Mouse (Mus musculus) hindbrain, embryonic 16.5 days (tissue): ENCODE measurements around the gene Tenm3. TPM values are rescaled to one million over a fixed set of nuclear protein-coding genes. Genes with fewer than 3 reads are reported as not detected.
A peak's percentile ranks its signal among the peaks of the same experiment; 100 is the strongest.

ENCODE experiments used
- ATAC-seq: fragments of 200-750 bp; cut with Nextera tagmentation; 2 replicates; pipeline ENCODE4 v1.8.0; 2017; ENCODE audit warnings: moderate TSS enrichment, moderate library complexity
- H3K27ac ChIP-seq: fragments of 300-500 bp; sonication (generic); 2 replicates; pipeline ENCODE4 v1.5.1; 2014; ENCODE audit warnings: low read depth, mild to moderate bottlenecking, control low read depth, low read length, moderate library complexity
- H3K27me3 ChIP-seq: fragments of 300-500 bp; sonication (generic); replicated peaks from 2 replicates; pipeline ENCODE4 v1.6.1; 2014; ENCODE audit warnings: low read length; ENCODE audit not compliant: control insufficient read depth, insufficient read depth
- H3K36me3 ChIP-seq: fragments of 300-500 bp; sonication (generic); 2 replicates; pipeline ENCODE4 v1.6.1; 2014; ENCODE audit warnings: mild to moderate bottlenecking, low read length, moderate library complexity, mixed read lengths; ENCODE audit not compliant: control insufficient read depth, insufficient read depth
- H3K4me1 ChIP-seq: fragments of 300-500 bp; sonication (generic); 2 replicates; pipeline ENCODE4 v1.6.1; 2014; ENCODE audit warnings: low read depth, low read length; ENCODE audit not compliant: control insufficient read depth, insufficient read depth
- H3K4me2 ChIP-seq: fragments of 300-500 bp; sonication (generic); 2 replicates; pipeline ENCODE4 v1.6.1; 2014; ENCODE audit warnings: mild to moderate bottlenecking, low read length, control low read depth, moderate library complexity
- H3K4me3 ChIP-seq: fragments of 300-500 bp; sonication (generic); 2 replicates; pipeline ENCODE4 v1.5.1; 2014; ENCODE audit warnings: mild to moderate bottlenecking, low read length, control low read depth, moderate library complexity
- H3K9ac ChIP-seq: fragments of 300-500 bp; sonication (generic); 2 replicates; pipeline ENCODE4 v1.6.1; 2014; ENCODE audit warnings: low read depth, mild to moderate bottlenecking, control low read depth, low read length, moderate library complexity
- H3K9me3 ChIP-seq: fragments of 300-500 bp; sonication (generic); 2 replicates; pipeline ENCODE4 v1.6.1; 2014; ENCODE audit warnings: mild to moderate bottlenecking, low read length, moderate library complexity; ENCODE audit not compliant: control insufficient read depth
- WGBS: fragments of 180-500 bp; shearing (Covaris S2); extraction: QIAGEN DNeasy Blood & Tissue Kit; methylation state at CpG from one replicate; pipeline ENCODE4 v1.1.7; 2014; 5-methylcytosine and 5-hydroxymethylcytosine counted together
- polyA plus RNA-seq: library from polyadenylated mRNA; unstranded; fragments of >200 nt; fragmentation: Nextera tagmentation; extraction: Ambion mirVana; gene quantifications from 2 replicates; pipeline ENCODE4 v1.2.1, GENCODE M21; 2015

The Tenm3 gene
- polyA plus RNA-seq, 1 experiment from 2014 or later: 24.2 TPM

- Histone ChIP-seq H3K9ac (no peak overlapping the region), H3K27ac (no peak overlapping the region), H3K4me2 (no peak overlapping the region), H3K4me3 (no peak overlapping the region), H3K27me3 (no peaks in the 10 kb centered on the region), H3K9me3 (no peaks in the 10 kb centered on the region), H3K4me1 (peaks cover 3% of the 10 kb centered on the region; the same call in 1 of the 2 replicates), H3K36me3 (no peaks in the 10 kb centered on the region)
- ATAC-seq: peak; percentile 71
- 37% methylated on average over 8 of the region's 8 CpGs for WGBS
These were observed 366.3 kb downstream of the Tenm3 start for GRCm38 (mm10) chr8:48477371-48477935.

GRCm38 (mm10) chr8:48476896-48477295 is 366.9 kb downstream of the Tenm3 start:
- Histone ChIP-seq H3K9ac (no peak overlapping the region), H3K9me3 (no peaks in the 10 kb centered on the region), H3K36me3 (no peaks in the 10 kb centered on the region), H3K4me2 (no peak overlapping the region), H3K4me3 (no peak overlapping the region), H3K27me3 (no peaks in the 10 kb centered on the region), H3K4me1 (peaks cover 3% of the 10 kb centered on the region; the same call in 1 of the 2 replicates), H3K27ac (no peak overlapping the region)
- ATAC-seq: no peak
- 34% methylated on average over 1 of the region's 1 CpGs for WGBS

DNA sequence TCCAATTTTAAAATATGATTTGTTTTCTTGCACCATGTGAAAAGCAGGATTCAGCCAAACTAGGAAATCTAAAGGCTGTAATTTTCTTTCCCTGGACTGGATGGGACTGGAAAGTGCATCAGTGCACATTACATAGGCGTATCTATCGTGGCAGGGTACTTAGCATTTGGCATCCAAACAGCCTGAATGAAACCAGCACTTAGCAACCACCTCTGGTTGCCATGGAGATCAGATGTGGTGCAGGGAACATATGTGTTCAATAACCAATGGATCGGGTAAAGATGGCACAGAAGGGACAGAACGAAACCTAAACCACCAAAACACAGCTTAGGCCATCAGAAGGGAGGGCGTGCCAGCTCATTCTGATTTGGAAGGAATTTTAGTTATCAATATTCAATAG is 376.1 kb downstream of the Tenm3 start:
- H3K9ac ChIP-seq: no peak overlapping the region
- ATAC-seq: no peak
- WGBS: 49% methylated on average over 5 of the region's 5 CpGs
- no peaks in the 10 kb centered on the region for H3K36me3 ChIP-seq
- H3K4me3 ChIP-seq: no peak overlapping the region
- no peaks in the 10 kb centered on the region for H3K27me3 ChIP-seq
- H3K9me3 ChIP-seq: no peaks in the 10 kb centered on the region
- no peak overlapping the region for H3K27ac ChIP-seq
- no peaks in the 10 kb centered on the region for H3K4me1 ChIP-seq
- H3K4me2 ChIP-seq: no peak overlapping the region

- H3K9ac ChIP-seq: peak overlapping the region; percentile 35; the same call in 1 of the 2 replicates
- peak; percentile 91 for ATAC-seq
- no peak overlapping the region for H3K4me3 ChIP-seq
- no peak overlapping the region; the same call in 1 of the 2 replicates for H3K4me2 ChIP-seq
- H3K27ac ChIP-seq: peak overlapping the region; percentile 66
- H3K36me3 ChIP-seq: no peaks in the 10 kb centered on the region
- 13% methylated on average over 5 of the region's 5 CpGs for WGBS
- peaks cover 20% of the 10 kb centered on the region for H3K4me1 ChIP-seq
- no peaks in the 10 kb centered on the region for H3K9me3 ChIP-seq
- no peaks in the 10 kb centered on the region for H3K27me3 ChIP-seq
These were observed 385.4 kb downstream of the Tenm3 start for GRCm38 (mm10) chr8:48458373-48458772.

DNA sequence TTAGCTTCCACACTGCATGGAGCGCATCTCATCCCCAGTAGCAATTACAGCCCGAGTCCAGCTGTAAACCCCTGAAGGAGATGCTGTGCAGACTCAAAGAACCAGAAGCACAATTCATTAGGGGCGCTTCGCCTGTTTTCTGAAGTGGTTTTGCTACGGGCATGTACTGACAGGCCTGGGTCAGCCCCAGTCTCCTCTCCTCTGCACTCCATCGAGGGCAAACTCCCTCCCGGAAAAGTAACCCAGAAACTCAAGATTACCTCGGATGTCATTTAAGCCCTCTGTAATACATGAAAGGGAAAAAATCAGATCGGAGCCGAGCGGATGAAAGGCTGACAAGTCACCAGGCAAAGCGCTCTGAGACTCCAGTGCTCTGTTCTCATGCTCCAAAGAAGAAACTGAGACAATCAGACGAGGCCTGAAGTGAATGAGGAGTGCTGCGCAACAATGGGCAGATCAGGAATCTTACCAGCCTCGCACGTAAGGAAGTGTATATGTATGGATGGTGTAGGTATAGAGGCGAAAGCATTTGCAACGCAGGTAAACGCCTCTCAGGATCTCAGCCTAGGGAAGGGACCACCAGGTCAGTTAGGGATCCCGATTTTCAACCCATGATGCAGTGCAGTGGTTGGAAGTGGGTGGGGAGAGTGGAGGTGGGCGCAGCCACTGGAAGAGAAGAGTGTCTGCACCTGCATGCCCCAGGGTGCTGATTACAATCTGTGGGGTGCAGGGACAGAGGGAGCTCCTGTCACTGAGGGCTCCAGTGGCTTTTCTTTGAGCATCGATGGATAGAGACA is 387.2 kb downstream of the Tenm3 start:
- H3K27ac ChIP-seq: peak overlapping the region; percentile 56
- no peaks in the 10 kb centered on the region for H3K27me3 ChIP-seq
- H3K4me1 ChIP-seq: peaks cover 20% of the 10 kb centered on the region
- peak overlapping the region; percentile 22; the same call in 1 of the 2 replicates for H3K9ac ChIP-seq
- no peak overlapping the region for H3K4me3 ChIP-seq
- WGBS: 28% methylated on average over 22 of the region's 22 CpGs
- no peaks in the 10 kb centered on the region for H3K9me3 ChIP-seq
- H3K4me2 ChIP-seq: peak overlapping the region; percentile 31
- 0 out of 2 replicates have a peak, but pooled peaks have one; percentile 22 for ATAC-seq
- H3K36me3 ChIP-seq: no peaks in the 10 kb centered on the region

DNA sequence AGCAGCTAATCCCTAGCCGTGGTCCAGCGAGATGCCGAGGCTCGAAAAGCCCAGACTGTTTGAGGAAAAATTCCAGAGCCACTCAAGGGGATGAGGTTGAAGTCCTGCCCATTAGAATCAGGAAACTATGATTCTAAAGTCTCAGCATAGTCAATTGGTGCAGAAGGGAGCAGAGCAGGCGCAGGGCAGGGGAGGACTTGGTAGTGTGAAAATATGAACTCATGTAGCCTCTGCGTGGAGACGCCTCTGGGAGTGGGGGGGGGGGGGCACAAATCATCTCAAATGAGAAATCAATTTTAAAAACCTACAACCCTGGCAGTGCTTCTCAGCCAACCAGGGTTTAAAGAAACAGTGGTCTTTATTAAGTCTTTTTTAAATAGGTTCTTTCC is 392.5 kb downstream of the Tenm3 start:
- WGBS: 41% methylated on average over 7 of the region's 7 CpGs

DNA sequence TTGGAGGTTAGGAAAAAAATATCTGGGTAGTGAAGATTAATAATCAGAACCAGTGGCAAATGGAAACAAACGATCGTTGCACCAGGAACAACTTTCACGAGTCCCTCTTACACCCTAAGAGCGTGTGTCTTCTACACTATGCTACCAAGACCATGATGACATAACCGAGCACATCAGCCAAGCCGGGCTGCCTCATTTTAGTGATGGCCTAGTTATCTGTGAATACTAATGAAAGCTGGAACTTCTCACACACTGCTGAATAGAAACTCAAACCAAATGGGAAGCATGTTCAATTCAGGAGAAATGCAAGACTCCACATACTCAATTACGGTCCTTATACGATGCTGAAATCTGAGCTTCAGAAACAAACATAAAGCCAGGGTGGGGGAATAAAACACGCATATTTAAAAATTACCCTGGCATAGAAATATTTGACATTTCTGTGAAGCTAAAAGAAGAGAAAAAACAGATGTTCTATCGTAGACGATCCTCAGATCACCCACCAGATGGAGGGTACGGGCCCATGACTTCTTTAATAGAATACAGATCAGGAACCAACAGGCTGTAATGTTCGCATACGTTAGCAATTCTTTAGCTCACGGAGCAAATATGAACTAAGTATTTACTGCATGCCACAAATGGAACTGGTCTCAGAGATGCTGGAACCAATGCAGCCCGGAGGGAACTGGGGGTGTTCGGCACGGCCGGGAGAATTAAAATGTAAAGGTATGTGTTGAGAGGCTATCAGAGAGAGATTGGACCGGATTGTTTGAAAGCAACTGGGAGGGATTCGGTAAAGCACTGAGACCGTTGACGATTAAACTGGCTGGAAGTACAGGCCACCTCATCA is 393.1 kb downstream of the Tenm3 start:
- H3K9ac ChIP-seq: no peak overlapping the region
- H3K4me1 ChIP-seq: peaks cover 4% of the 10 kb centered on the region; the same call in 1 of the 2 replicates
- H3K27me3 ChIP-seq: no peaks in the 10 kb centered on the region
- H3K36me3 ChIP-seq: no peaks in the 10 kb centered on the region
- 63% methylated on average over 23 of the region's 23 CpGs for WGBS
- no peak overlapping the region for H3K4me3 ChIP-seq
- peak; percentile 37; the same call in 1 of the 2 replicates for ATAC-seq
- H3K9me3 ChIP-seq: no peaks in the 10 kb centered on the region
- H3K4me2 ChIP-seq: 0 out of 2 replicates have a peak overlapping the region, but pooled peaks have one; percentile 19
- H3K27ac ChIP-seq: no peak overlapping the region

More for the DNA sequence above, 392.5 kb downstream of the Tenm3 start:
- no peak overlapping the region for H3K27ac ChIP-seq
- no peaks in the 10 kb centered on the region for H3K9me3 ChIP-seq
- H3K36me3 ChIP-seq: no peaks in the 10 kb centered on the region
- H3K9ac ChIP-seq: no peak overlapping the region
- H3K4me2 ChIP-seq: no peak overlapping the region
- 0 out of 2 replicates have a peak, but pooled peaks have one; percentile 48 for ATAC-seq
- no peaks in the 10 kb centered on the region for H3K27me3 ChIP-seq
- peaks cover 8% of the 10 kb centered on the region for H3K4me1 ChIP-seq
- no peak overlapping the region for H3K4me3 ChIP-seq

DNA sequence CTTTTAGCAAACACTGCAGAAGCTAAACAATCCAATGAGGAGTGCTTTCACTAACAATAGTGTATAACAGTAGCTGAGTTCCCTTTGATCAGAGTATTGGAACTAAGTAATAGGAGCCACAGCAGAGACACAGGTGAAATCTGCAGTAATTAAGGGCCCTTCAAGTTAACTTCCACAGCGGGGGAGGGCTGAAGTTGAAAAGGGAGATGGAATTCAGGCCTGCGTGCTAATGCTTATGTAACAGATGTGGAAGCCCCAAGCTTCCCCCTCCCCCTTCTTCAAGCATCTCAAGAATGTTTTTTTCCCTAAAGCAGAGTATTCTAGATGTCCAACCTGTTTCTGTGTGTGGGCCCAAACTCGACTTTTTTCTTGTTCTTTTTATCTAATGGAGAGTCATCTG is 394.1 kb downstream of the Tenm3 start:
- no peak overlapping the region for H3K4me2 ChIP-seq
- no peaks in the 10 kb centered on the region for H3K36me3 ChIP-seq
- no peak overlapping the region for H3K4me3 ChIP-seq
- peaks cover 4% of the 10 kb centered on the region; the same call in 1 of the 2 replicates for H3K4me1 ChIP-seq
- no peak overlapping the region for H3K27ac ChIP-seq
- H3K27me3 ChIP-seq: no peaks in the 10 kb centered on the region
- ATAC-seq: no peak
- H3K9me3 ChIP-seq: no peaks in the 10 kb centered on the region
- WGBS: 16% methylated on average over 3 of the region's 3 CpGs
- no peak overlapping the region for H3K9ac ChIP-seq
